Mouse (Mus musculus) thymus, adult 2 months (tissue): ENCODE data around the gene Prkce. TPM values are rescaled to one million over a fixed set of nuclear protein-coding genes. Genes with fewer than 3 reads are reported as not detected.

Experiments
- DNase-seq: peaks from one replicate; pipeline ENCODE4 v3.0.0; 2021
- H3K27ac ChIP-seq: fragments of 200-500 bp; 2 replicates; pipeline ENCODE4 v1.5.1; 2012; ENCODE audit warnings: low read length, control low read depth; ENCODE audit not compliant: control insufficient read depth, insufficient read depth
- H3K27me3 ChIP-seq: fragments of 200-500 bp; 2 replicates; pipeline ENCODE4 v1.6.1; 2012; ENCODE audit warnings: mild to moderate bottlenecking, low read length, moderate library complexity, mixed read lengths; ENCODE audit not compliant: control insufficient read depth, insufficient read depth
- H3K36me3 ChIP-seq: fragments of 200-500 bp; 2 replicates; pipeline ENCODE4 v1.6.1; 2012; ENCODE audit warnings: mild to moderate bottlenecking, low read length, moderate library complexity; ENCODE audit not compliant: control insufficient read depth, insufficient read depth
- H3K4me1 ChIP-seq: fragments of 200-500 bp; replicated peaks from 2 replicates; pipeline ENCODE4 v1.6.1; 2012; ENCODE audit warnings: low read length; ENCODE audit not compliant: control insufficient read depth, insufficient read depth
- H3K4me3 ChIP-seq: fragments of 200-500 bp; 2 replicates; pipeline ENCODE4 v1.5.1; 2012; ENCODE audit warnings: mild to moderate bottlenecking, low read length, control low read depth, moderate library complexity; ENCODE audit not compliant: control insufficient read depth, insufficient read depth
- CTCF ChIP-seq: fragments of 200-500 bp; IDR thresholded peaks from 2 replicates; pipeline ENCODE4 v1.5.1; 2012; ENCODE audit warnings: mild to moderate bottlenecking, control low read depth, low read length, moderate library complexity, borderline replicate concordance; ENCODE audit not compliant: control insufficient read depth, poor library complexity, insufficient read depth; ENCODE audit errors: extremely low read depth
- POLR2A ChIP-seq: fragments of 200-500 bp; IDR thresholded peaks from 2 replicates; pipeline ENCODE4 v1.6.1; 2012; ENCODE audit warnings: mild to moderate bottlenecking, low read length, control low read depth, moderate library complexity; ENCODE audit not compliant: control insufficient read depth, poor library complexity, insufficient read depth; ENCODE audit errors: extremely low read depth
- WGBS: fragments of 180-500 bp; shearing (Covaris S2); methylation state at CpG from one replicate; pipeline ENCODE4 v1.1.7; 2018; 5-methylcytosine and 5-hydroxymethylcytosine counted together
- polyA plus RNA-seq: library from polyadenylated mRNA; depleted of rRNA; stranded (reverse); fragments of >200 nt; gene quantifications from 2 replicates; pipeline ENCODE4 v1.2.3, GENCODE M21; 2012

Gene Prkce
- polyA plus RNA-seq, 1 experiment, result 1.6 TPM

DNA sequence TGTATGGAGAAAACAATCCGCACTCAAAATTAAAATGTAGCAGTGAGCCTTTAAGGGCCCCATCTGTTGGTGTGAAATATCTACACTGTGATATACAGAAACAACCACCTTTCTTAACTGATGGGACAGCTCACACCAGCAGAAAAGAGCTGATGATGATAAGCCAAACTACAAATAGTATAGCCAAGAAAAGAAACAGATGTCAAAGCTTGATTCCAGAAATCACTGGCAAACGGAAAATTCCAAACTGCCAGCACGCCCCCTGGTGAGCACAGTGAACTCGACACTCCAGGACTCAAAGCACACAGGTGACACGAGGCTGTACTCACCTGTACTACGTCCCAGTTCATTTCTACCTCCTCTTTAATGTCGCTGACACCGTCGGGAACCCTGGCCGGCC, 31.8 kb upstream of the Prkce start:
- Histone ChIP-seq H3K4me1 (no peaks in the 10 kb centered on the region), H3K36me3 (peaks cover 35% of the 10 kb centered on the region), H3K4me3 (no peak overlapping the region), H3K27ac (no peak overlapping the region), H3K27me3 (no peaks in the 10 kb centered on the region)
- TF ChIP-seq POLR2A (no peak), CTCF (no peak)
- no peak for DNase-seq
- WGBS, result 95% methylated on average over 10 of the region's 10 CpGs

GRCm38 (mm10) chr17:86144537-86145078, 23.0 kb upstream of the Prkce start:
- H3K27me3 ChIP-seq, result no peaks in the 10 kb centered on the region
- 1% methylated on average over 33 of the region's 33 CpGs for WGBS
- no peaks in the 10 kb centered on the region for H3K36me3 ChIP-seq
- no peak for TF ChIP-seq CTCF
- no peak for TF ChIP-seq POLR2A
- H3K4me3 ChIP-seq, result peak overlapping the region; percentile 96
- peaks cover 6% of the 10 kb centered on the region for H3K4me1 ChIP-seq
- DNase-seq, result peak; percentile 20
- 0 out of 2 replicates have a peak overlapping the region, but pooled peaks have one; percentile 8 for H3K27ac ChIP-seq

- DNase-seq, result peak; percentile 89
- 9% methylated on average over 33 of the region's 45 CpGs for WGBS
- Histone ChIP-seq H3K27ac (0 out of 2 replicates have a peak within 1 kb of the TSS, but pooled peaks have one; percentile 8), H3K4me3 (peak within 1 kb of the TSS; percentile 96), H3K4me1 (peaks cover 6% of the 10 kb centered on the region), H3K36me3 (no peaks in the 10 kb centered on the region), H3K27me3 (no peaks in the 10 kb centered on the region)
- TF ChIP-seq CTCF, result 0 out of 2 replicates have a peak, but pooled peaks have one; percentile 5
- TF ChIP-seq POLR2A, result 0 out of 2 replicates have a peak, but pooled peaks have one; percentile 20
Measured at GRCm38 (mm10) chr17:86145079-86145951, 22.3 kb upstream of the Prkce start, which contains the start of gene Srbd1. Gene Srbd1, minus strand, starts transcription at chr17:86145175.

DNA sequence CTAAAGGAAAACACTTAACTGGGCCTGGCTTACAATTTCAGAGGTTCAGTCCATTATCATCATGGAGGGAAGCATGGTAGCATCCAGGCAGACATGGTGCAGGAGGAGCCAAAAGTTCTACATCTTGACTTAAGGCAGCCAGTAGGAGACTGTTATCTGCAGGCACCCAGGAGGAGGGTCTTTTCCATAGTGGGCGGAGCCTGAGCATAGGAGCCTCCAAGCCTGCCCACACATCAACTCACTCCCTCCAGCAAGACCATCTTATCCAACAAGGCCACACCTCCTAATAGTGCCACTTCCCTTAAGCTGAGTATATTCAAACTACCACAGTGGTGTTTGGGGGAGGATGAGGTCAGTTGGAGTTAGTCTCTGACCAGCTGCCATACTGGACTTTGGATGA, 17.9 kb upstream of the Prkce start:
- WGBS, result 93% methylated on average over 1 of the region's 1 CpGs
- no peaks in the 10 kb centered on the region for H3K27me3 ChIP-seq
- H3K27ac ChIP-seq, result no peak overlapping the region

GRCm38 (mm10) chr17:86150867-86151348, 16.7 kb upstream of the Prkce start:
- no peaks in the 10 kb centered on the region for H3K36me3 ChIP-seq
- DNase-seq, result no peak
- no peak overlapping the region for H3K4me3 ChIP-seq
- no peak for TF ChIP-seq CTCF
- no peaks in the 10 kb centered on the region for H3K4me1 ChIP-seq
- WGBS, result 41% methylated on average over 5 of the region's 5 CpGs
- no peak overlapping the region for H3K27ac ChIP-seq
- H3K27me3 ChIP-seq, result no peaks in the 10 kb centered on the region

More for the DNA sequence above, 17.9 kb upstream of the Prkce start:
- TF ChIP-seq POLR2A (no peak), CTCF (no peak)
- DNase-seq, result no peak
- Histone ChIP-seq H3K36me3 (no peaks in the 10 kb centered on the region), H3K4me3 (no peak overlapping the region), H3K4me1 (peaks cover 3% of the 10 kb centered on the region)

DNA sequence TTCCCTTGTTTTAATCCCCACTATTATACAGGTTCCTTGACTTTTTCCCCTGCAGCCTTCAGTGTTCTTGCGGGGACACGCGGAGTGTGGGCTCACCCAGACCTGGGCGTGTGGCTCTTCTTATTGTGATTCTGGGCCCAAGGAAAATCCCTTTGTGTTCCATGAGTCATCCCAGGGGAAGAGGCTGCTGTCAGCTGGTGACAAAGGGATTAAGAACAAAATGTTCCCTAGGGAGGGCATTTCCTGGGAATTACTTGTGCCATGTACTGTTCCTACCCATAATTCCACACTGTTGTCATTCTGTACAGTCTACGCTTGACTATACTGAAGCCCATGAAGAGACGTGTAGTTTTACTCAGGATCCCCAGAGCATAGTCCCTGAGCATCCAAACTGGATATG, 10.6 kb upstream of the Prkce start:
- H3K4me3 ChIP-seq, result no peak overlapping the region
- no peaks in the 10 kb centered on the region for H3K27me3 ChIP-seq
- no peak overlapping the region for H3K27ac ChIP-seq
- DNase-seq, result no peak
- 96% methylated on average over 6 of the region's 6 CpGs for WGBS
- no peaks in the 10 kb centered on the region for H3K4me1 ChIP-seq
- TF ChIP-seq CTCF, result no peak
- TF ChIP-seq POLR2A, result no peak
- no peaks in the 10 kb centered on the region for H3K36me3 ChIP-seq
